Mouse (Mus musculus) embryonic stem cell, embryonic (primary cell): ENCODE data around the gene Dap.

Experiments
- CTCF ChIA-PET, 4 experiments: fragments of 300-600 bp in 2 of 4; fragments of 350-600 bp in 2 of 4; sonication (Branson Sonifier 250); formaldehyde crosslinking; loops; one replicate each; lab custom pipeline; 2022; ENCODE audit warnings: inconsistent platforms in 2 of 4; lab: Charles Lee
- POLR2A ChIA-PET, 4 experiments: fragments of 300-600 bp in 2 of 4; fragments of 350-600 bp in 2 of 4; sonication (Branson Sonifier 250); formaldehyde crosslinking; loops; one replicate each; lab custom pipeline; 2022; ENCODE audit warnings: antibody characterized with exemption in 4 of 4, inconsistent platforms in 1 of 4; lab: Charles Lee

Dap gene

DNA sequence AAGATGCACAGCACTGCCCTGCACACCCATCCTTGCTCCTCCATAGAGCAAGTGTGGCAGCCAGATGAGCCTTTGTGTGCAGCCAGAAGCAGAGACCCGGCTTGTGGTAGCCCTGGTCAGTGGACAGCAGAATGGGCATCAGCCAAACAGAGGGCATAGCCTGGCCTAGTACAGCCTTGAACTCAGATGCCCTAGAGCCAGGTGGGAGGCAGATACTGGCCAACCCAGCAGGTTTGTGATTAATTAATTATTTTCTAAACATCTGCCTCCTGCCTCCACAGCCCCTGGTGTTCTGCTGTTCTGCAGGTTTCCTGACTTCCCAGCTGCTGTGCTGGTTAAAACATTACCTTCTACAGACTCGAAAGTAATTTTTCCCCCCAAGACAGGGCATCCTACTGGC, 55.0 kb downstream of the Dap start:
- CTCF ChIA-PET, result no interaction called here

DNA sequence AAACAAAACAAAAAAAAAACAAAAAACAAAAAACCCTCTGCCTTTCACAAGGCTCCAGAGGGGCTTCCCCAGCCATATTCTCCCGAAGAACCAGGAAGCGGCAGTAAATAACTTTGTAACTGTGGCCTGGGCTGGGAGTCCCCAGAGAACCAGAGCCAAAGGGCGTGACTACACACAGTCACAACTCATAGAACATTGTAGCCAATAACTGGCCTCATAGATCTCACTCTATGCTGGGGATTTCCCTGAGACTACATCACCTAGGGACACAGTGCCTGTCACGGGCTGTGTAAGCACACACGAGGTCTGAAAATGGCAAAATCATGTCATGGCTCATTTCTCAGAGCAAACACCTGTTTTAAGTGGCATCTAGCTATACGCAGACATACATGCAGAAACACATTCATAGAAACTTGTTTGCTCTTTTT, 55.5 kb downstream of the Dap start:
- CTCF ChIA-PET, result interaction anchor here in 1 of 4 experiments (0.6 kb wide), 1 partner anchor 440 kb away, joined by 8 read pairs; no protein-coding TSS in a partner anchor
- POLR2A ChIA-PET, result interaction anchor here in 1 of 4 experiments (0.7 kb wide), 1 partner anchor 19 kb away, joined by 3 read pairs; no protein-coding TSS in a partner anchor

More for the DNA sequence above, 55.0 kb downstream of the Dap start:
- POLR2A ChIA-PET, result interaction anchor here in 1 of 4 experiments (0.6 to 0.7 kb wide), 2 partner anchors 17 to 19 kb away, joined by 3 read pairs; no protein-coding TSS in a partner anchor

DNA sequence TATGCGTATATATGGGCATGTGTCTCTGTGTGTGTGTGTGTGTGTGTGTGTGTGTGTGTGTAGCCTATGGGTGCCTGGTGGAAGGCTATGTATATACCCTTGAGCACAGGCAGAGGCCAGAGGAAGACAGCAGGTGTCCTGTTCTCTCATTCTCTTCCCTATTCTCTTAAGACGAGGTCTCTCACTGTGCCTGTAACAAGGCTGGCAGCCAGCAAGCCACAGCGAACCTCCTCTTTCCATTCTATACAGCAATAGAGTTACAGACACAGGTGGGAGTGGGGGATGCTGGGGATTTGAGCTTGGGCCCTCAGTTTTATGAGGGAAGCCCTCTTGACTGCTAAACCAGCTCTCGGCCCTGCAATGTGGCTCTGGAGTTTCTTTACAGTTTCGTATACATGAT, 55.9 kb downstream of the Dap start:
- CTCF ChIA-PET, result interaction anchor here in 1 of 4 experiments (0.6 kb wide), 1 partner anchor 440 kb away, joined by 8 read pairs; no protein-coding TSS in a partner anchor

DNA sequence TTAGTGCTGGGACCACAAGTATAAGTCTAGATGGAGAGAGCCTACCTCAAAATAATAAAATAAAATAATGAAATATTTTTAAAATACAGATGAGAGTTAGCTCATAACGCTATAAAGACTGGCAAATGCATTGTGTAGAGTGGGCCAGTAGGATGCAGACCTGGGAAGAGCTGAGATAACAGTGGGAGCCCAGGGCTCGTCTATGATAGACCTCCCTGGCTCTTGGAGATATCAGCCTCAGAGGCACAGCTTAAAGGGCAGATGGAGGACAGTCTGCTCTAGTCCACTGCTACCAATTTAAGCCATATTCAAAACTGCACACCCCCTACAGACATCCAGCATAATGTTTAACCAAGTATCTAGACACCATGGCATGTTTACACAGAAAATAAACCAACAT, 56.6 kb downstream of the Dap start:
- CTCF ChIA-PET, result no interaction called here
- POLR2A ChIA-PET, result no interaction called here

More for the DNA sequence above, 55.9 kb downstream of the Dap start:
- POLR2A ChIA-PET, result interaction anchor here in 1 of 4 experiments (0.7 kb wide), 1 partner anchor 18 kb away, joined by 3 read pairs; no protein-coding TSS in a partner anchor

DNA sequence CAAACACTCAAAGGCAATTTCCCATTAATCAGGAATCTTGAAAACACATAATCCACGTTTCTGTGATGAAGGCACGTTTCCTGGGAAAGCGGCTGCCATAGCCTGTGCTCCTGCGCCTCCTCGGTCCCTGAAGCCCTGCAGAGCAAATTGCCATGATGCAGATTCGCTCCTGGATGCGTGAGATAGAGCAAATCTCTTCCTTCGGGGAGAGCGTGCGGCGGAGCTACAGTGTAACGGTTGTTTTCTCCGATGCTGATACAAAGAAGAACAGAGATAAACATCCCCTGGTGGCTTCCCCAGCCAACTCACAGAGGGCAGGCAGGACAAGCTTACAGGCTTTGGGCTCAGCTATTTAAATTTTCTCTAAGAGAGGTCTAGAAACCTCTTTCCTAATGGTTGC, 57.7 kb downstream of the Dap start:
- CTCF ChIA-PET, result interaction anchor here in 2 of 4 experiments (0.5 to 1.6 kb wide), 4 partner anchors 26 to 137 kb away, joined by 3 to 4 read pairs (median 3); no protein-coding TSS in a partner anchor
- POLR2A ChIA-PET, result interaction anchor here in 1 of 4 experiments (2.5 kb wide), 1 partner anchor 10 kb away, joined by 7 read pairs; no protein-coding TSS in a partner anchor

DNA sequence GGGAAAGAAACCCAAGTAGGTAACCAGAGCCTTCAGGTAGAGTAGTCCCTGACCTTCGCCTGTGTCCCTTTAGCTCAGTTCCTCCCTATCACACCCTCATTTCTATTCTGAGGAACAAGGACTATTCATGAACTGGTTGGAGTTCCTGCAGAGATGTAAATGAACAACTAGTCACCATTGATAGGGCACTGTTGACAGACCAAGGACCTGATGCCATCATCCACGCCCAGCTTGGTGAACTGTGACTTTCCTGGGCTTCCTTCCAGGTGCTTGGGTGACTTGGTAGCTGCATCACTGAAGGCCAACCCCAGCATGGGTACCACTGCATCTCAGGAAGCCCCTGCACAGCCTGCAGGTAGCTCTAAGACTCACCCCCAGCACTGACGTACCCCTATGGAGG, 58.2 kb downstream of the Dap start:
- ChIA-PET POLR2A (interaction anchor here in 1 of 4 experiments (2.5 kb wide), 1 partner anchor 10 kb away, joined by 7 read pairs; no protein-coding TSS in a partner anchor), CTCF (interaction anchor here in 3 of 4 experiments (0.5 to 1.6 kb wide), 5 partner anchors 11 to 137 kb away, joined by 3 to 4 read pairs (median 3); no protein-coding TSS in a partner anchor)

DNA sequence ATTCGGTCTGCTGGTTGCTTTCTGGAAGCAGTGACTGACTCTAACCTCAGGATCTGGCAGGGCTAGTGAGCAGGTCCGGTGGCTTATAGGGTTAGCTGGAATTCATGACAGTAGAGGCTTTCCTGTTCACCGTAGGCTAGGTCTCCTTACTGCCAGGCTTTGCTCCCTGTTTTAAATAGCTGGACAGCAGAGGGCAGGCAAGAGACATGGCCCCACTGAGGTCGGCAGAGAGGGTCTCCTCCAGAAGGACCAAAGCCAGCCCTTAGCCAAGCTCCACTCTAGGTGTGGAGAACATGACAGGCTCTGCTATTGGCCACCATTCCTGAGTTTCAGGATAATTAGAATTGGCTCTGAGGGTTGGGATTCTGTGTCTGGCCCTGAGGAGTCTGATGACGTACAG, 60.0 kb downstream of the Dap start:
- ChIA-PET POLR2A (interaction anchor here in 3 of 4 experiments (0.5 to 1.2 kb wide), 5 partner anchors 9 to 318 kb away, joined by 3 to 6 read pairs (median 4); partner anchors contain the start of genes Cct5 (in 2 of the 3), Fam173b (in 2 of the 3) and Ankrd33b (in 1 of the 3)), CTCF (interaction anchor here (0.7 to 1.6 kb wide), 12 partner anchors 9 to 277 kb away, joined by 3 to 5 read pairs (median 3); no protein-coding TSS in a partner anchor)

DNA sequence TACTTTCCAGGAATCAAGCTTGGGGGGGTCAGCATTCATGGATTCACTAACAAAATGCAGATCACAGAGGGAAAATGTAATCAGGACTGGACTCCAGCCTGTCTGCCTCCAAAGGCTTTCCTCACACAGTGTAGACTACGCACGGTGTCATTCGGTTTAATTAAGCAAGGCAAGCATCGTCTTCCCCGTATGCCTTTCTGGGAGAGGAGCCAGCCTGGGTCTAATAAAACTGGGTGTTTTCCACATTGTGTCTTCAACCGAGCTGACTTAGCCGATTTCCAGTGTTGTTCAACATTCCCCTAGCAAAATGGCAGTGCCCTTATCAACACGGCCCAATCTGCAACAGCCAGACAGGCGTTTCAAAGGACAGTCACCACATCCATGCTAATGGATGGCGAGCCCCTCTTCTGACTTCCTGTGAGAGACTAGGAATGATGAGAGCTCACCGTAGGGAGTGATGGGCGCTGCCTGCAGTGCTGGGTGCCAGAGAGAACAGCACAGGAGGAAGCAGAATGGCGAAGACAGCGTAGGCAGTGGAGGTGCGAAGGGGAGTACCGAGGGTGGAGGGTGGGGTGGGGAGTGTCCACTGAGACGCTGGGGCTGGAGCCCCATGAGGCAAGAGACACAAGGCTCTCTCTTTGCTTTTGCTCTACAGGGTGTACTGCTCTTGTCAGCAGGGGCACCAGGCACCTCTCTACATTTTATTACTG, 61.0 kb downstream of the Dap start:
- ChIA-PET CTCF (interaction anchor here in 3 of 4 experiments (0.7 to 1.6 kb wide), 5 partner anchors 20 to 58 kb away, joined by 3 read pairs; no protein-coding TSS in a partner anchor), POLR2A (interaction anchor here in 1 of 4 experiments (1.2 kb wide), 1 partner anchor 155 kb away, joined by 6 read pairs; no protein-coding TSS in a partner anchor)

DNA sequence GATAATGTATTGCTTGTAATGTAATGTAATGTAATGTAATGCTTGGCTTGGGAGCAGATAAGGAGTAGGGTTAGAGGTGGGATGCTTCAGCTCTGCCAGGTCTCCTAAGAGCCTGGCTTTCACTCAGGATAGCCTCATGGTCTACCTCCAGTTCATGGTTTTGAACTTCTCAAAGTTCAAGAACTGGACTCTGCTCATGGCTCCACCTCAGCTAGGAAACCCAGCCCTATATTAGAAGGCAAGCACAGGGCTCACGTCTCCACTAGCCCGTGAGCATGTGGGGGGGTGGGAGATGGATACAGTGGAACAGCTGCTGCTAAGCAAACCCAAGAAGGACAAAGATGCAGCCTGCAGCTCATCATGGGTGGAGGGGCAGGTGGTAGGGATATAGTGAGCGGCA, 61.6 kb downstream of the Dap start:
- POLR2A ChIA-PET, result no interaction called here
- CTCF ChIA-PET, result interaction anchor here in 2 of 4 experiments (1.0 to 1.6 kb wide), 2 partner anchors 20 to 24 kb away, joined by 3 read pairs; no protein-coding TSS in a partner anchor

DNA sequence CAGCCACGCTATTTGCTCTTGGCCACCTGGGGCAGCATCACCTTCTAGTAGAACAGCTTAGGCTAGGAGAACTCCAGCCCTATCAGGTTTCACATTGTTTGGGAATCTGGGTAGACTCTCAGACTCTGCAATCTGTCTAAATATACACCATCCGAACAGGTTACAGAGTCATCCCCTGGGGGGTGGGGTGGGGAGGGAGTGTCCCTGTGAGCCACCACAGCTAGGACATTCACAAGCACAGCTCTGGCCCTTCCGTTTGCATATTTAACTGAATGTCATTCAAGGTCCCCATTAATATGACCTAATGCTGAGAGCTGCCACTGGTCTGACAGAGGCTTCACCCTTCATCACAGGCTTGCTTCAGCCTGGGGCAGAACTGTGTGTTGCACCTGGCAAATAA, 68.5 kb downstream of the Dap start:
- POLR2A ChIA-PET, result interaction anchor here in 2 of 4 experiments (0.6 to 2.6 kb wide), 4 partner anchors 9 to 269 kb away, joined by 3 to 7 read pairs (median 3); no protein-coding TSS in a partner anchor
- CTCF ChIA-PET, result interaction anchor here (0.6 to 1.7 kb wide), 6 partner anchors 8 to 365 kb away, joined by 3 to 8 read pairs (median 5); no protein-coding TSS in a partner anchor

DNA sequence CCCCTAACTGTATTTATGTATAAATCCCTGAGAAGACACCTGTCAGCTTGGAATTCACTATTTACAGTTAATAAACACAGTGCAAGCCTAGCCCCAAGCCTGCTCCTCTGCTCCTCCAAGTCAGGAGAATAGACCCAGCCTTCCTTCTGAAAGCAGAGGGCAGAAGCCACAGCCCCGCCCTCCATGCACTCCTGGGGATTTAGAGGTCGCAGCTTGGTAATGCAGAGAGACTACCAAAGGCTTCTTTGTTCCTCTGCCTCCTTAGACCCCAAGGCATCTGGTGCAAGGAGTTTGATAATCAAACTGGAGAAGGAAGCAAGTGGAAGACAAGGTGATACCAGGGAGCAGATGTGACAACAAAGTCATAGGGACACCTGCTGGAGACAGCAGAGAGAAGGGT, 70.2 kb downstream of the Dap start:
- ChIA-PET POLR2A (interaction anchor here in 1 of 4 experiments (0.6 kb wide), 1 partner anchor 245 kb away, joined by 3 read pairs; no protein-coding TSS in a partner anchor), CTCF (interaction anchor here in 3 of 4 experiments (1.1 to 1.6 kb wide), 4 partner anchors 12 to 367 kb away, joined by 3 to 5 read pairs (median 4); no protein-coding TSS in a partner anchor)

DNA sequence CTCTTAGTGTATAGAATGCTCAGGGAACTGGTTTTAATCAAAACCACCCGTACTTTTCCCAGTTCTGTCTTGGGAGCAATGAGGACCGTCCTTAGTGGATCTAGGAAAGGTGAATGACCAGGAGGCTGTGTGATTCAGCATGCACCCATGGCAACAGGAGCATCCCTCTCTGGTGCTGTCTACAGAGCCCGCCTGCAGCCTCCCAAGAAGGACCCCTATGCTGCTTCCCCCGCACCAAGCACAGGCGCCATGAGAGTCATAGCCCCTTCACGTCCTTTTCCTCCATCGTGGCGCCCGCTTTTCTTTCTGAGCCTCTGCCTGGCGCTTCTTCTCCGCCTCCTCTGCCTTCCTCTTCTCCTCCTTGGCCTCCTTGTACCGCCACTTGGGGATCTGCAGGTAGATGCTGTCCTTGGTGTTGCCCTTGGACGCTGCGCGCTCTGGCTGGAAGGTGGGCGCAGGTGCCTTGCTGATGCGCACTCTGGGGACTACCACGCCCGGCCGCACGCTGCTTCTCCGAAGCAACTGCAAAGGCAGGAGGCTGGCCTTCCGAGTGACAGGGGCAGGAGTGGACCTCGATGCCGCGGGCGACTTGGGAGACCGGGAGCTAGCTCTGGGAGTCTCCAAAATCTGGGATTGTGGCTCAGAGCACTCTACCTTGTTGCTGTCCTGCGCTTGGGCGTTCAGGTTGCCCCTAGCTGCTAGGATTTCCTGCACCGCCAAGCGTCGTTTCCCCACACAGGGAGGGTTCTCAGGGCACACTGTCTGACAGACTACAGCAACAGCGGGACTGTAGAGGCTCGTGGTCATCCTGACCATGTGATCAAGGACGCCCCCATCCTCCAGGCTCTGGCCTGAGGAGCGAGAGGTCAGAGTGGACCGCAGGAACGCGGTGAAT, 73.0 kb downstream of the Dap start:
- POLR2A ChIA-PET, result interaction anchor here in 1 of 4 experiments (0.5 kb wide), 1 partner anchor 144 kb away, joined by 4 read pairs; no protein-coding TSS in a partner anchor
- CTCF ChIA-PET, result interaction anchor here in 3 of 4 experiments (0.5 to 1.4 kb wide), 3 partner anchors 12 to 994 kb away, joined by 3 to 9 read pairs (median 3); no protein-coding TSS in a partner anchor

DNA sequence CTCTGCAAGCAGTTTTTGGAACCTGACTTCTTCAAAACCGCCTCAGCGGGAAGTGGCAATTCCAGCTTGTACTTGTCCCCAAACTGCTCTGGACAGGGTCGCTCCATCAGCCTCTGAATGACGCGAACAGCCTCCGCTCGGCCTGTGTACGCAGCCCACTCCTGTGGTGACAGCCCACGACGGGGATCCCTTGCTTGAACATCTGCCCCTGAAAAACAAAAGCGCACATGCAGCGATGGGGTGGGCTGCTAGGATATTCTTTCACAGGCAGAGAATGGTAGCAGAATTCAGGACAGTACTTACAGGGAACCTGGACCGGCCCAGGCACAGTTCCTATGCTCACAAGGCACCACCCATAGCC, 73.6 kb downstream of the Dap start:
- ChIA-PET POLR2A (no interaction called here), CTCF (interaction anchor here in 2 of 4 experiments (0.5 to 1.4 kb wide), 2 partner anchors 11 to 995 kb away, joined by 3 read pairs; no protein-coding TSS in a partner anchor)

DNA sequence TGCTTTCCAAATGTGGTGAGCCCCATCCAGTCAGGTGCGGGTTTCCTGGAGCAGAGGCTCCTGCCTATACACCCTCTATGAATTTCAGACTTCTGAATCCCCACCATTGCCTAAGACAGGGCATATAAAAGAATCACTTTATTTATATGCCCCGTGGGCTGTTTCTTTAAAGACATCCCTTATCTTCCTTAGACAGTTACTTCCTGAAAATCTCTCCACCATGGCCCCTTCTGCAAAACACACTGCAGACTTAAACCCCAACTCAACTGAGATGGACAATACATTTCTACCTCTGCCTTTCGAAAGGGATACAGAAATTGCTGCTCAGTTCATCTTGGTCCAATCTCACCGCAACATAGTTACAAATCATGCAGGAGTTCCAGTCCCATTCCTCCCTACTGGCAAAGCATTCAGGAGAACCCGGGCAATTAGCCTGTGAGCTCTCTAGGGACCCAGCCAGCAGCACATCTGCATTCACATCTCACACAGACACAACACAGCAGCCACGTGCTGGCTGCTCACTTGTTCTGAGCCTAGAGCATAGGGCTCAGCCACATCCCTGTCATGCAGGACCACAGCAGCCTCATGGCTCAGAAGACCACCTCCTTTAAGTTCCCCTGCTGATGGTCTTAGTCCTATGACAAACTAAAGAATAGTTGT, 75.3 kb downstream of the Dap start:
- POLR2A ChIA-PET, result no interaction called here
- CTCF ChIA-PET, result interaction anchor here in 1 of 4 experiments (1.0 kb wide), 1 partner anchor 283 kb away, joined by 3 read pairs; no protein-coding TSS in a partner anchor

DNA sequence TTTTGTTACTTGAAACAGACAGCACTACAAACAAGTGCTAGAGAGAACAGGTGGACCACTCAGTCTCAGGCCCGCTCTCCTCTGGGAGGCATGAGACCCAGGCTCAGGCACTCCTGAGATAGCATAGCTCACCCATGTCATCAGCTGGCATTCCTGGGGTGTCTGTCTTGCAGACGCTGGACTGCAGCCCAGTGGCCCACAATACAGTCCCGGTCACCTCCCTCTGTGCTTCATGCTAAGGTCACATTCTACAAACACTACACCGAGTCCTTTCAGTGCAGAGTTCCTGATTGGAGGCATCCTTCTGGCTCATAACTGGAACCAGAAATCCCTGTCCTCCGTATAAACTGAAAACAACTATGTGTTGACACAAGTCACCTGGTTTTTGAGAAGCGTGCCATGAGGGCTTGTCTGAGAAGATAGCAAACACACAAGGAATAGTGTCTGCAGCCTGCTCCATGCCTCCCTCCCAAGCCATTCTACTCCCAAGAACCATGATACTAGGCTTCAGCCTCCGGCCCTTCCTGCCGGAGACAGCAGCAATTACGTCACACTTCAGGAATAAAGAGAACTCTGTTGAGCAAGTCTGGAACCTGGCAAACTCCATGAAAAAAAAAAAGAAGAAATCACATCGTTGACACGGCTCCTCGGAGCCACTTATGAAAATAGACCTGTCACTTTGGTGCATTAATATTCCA, 78.3 kb downstream of the Dap start:
- ChIA-PET CTCF (no interaction called here), POLR2A (no interaction called here)

DNA sequence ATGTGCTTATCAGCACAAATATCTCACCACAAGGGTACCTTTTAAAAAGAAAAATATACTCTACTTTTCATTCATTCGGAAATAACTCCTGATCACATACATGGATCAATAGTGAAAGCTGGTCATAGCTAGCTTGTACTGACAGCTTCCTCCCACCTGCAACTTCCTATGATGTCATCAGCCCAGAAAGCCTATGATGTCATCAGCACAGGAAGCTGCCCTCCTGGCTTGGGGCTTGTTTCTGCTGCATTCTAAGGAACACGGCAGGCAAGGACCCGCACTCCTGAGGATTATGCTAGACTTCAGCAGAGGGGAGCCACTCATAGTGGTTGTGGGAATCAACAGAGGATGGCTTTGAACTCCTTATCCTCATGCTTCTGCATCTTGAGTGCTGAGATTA, 80.2 kb downstream of the Dap start:
- POLR2A ChIA-PET, result no interaction called here
- CTCF ChIA-PET, result interaction anchor here in 1 of 4 experiments (1.3 kb wide), 1 partner anchor 143 kb away, joined by 4 read pairs; no protein-coding TSS in a partner anchor

DNA sequence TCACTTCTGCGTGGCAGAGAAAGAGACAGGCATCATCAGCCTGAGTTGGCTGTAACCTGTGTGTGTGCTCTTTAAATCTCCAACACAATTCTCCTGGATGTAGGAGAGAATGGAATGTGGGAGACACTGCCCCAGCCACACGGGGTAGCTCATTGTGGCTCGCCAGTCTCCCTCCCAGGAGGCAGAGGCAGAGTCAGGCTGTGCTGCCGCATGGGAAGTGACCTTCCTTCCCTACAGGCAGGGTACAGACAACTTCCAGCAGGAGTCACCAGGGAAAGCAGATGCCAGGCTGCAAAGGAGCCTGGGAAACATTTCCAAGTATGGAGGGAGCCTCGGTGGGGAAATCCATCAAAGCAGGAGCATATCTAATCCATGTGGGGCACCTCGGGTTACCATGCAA, 81.1 kb downstream of the Dap start:
- CTCF ChIA-PET, result no interaction called here
- POLR2A ChIA-PET, result no interaction called here
